Mouse (Mus musculus): Measurements from ENCODE around the gene Gm21440. TPM values are rescaled to one million over a fixed set of nuclear protein-coding genes. Genes with fewer than 3 reads are reported as not detected.

Gene Gm21440
- not detected in 2 replicates for total RNA-seq (2023)

GRCm38 (mm10) chrY:13252091-13252490 lies at the start of gene Gm21440, which contains the start of gene Gm21454:
Gene Gm21440 (plus strand): TSS chrY:13252391.
Gene Gm21454 (plus strand): TSS chrY:13252442.

GRCm38 (mm10) chrY:13223828-13224227 lies 28.4 kb upstream of the Gm21440 start, which contains the start of gene Gm21828:
Gene Gm21828 (minus strand): TSS chrY:13223928.

Other genes starting within 250 kb of the Gm21440 start
- gene Gm20807, start 209.5 kb upstream of the Gm21440 start, total RNA-seq (2023), result not detected in 2 replicates
- not detected in 2 replicates for gene Gm21891, start 118.9 kb upstream of the Gm21440 start, total RNA-seq (2023)
- not detected in 2 replicates for gene Gm21425, start 90.4 kb upstream of the Gm21440 start, total RNA-seq (2023)
- not detected in 2 replicates for gene Gm21828, start 28.5 kb upstream of the Gm21440 start, total RNA-seq (2023)
- gene Gm21454, start 51 bp downstream of the Gm21440 start, total RNA-seq (2023), result not detected in 2 replicates
- not detected in 2 replicates for gene Gm21725, start 96.7 kb downstream of the Gm21440 start, total RNA-seq (2023)
- not detected in 2 replicates for gene Gm21866, start 213.2 kb downstream of the Gm21440 start, total RNA-seq (2023)
- gene Gm20773, start 241.6 kb downstream of the Gm21440 start, total RNA-seq (2023), result not detected in 2 replicates

All from neutrophil, adult 65 days (primary cell).